Mouse (Mus musculus) midbrain, embryonic 16.5 days (tissue): ENCODE data around the gene Dennd4a. TPM values are rescaled to one million over a fixed set of nuclear protein-coding genes. Genes with fewer than 3 reads are reported as not detected.
"Not testable (repeated sequence)": the region's sequence is repeated elsewhere in the genome, so short reads cannot be mapped to it uniquely, and the experiment has no call there.

Experiments used
- ATAC-seq: fragments of 200-750 bp; cut with Nextera tagmentation; 2 replicates; pipeline ENCODE4 v1.8.0; 2017; ENCODE audit warnings: moderate TSS enrichment
- H3K27ac ChIP-seq: fragments of 300-500 bp; sonication (generic); 2 replicates; pipeline ENCODE4 v1.5.1; 2014; ENCODE audit warnings: mild to moderate bottlenecking, low read length, mixed read lengths
- H3K27me3 ChIP-seq: fragments of 300-500 bp; sonication (generic); 2 replicates; pipeline ENCODE4 v1.6.1; 2014; ENCODE audit warnings: low read depth, low read length, mixed read lengths; ENCODE audit not compliant: control insufficient read depth, insufficient read depth
- H3K36me3 ChIP-seq: fragments of 300-500 bp; sonication (generic); 2 replicates; pipeline ENCODE4 v1.6.1; 2014; ENCODE audit warnings: mild to moderate bottlenecking, low read length, moderate library complexity, mixed read lengths; ENCODE audit not compliant: control insufficient read depth, insufficient read depth
- H3K4me1 ChIP-seq: fragments of 300-500 bp; sonication (generic); 2 replicates; pipeline ENCODE4 v1.6.1; 2014; ENCODE audit warnings: mild to moderate bottlenecking, low read length, mixed read lengths; ENCODE audit not compliant: control insufficient read depth, insufficient read depth
- H3K4me2 ChIP-seq: fragments of 300-500 bp; sonication (generic); 2 replicates; pipeline ENCODE4 v1.6.1; 2014; ENCODE audit warnings: mild to moderate bottlenecking, low read length, mixed read lengths
- H3K4me3 ChIP-seq: fragments of 300-500 bp; sonication (generic); 2 replicates; pipeline ENCODE4 v1.5.1; 2014; ENCODE audit warnings: low read depth, mild to moderate bottlenecking, low read length, moderate library complexity, mixed read lengths
- H3K9ac ChIP-seq: fragments of 300-500 bp; sonication (generic); 2 replicates; pipeline ENCODE4 v1.6.1; 2014; ENCODE audit warnings: low read depth, low read length, mixed read lengths
- H3K9me3 ChIP-seq: fragments of 300-500 bp; sonication (generic); replicated peaks from 2 replicates; pipeline ENCODE4 v1.6.1; 2014; ENCODE audit warnings: mild to moderate bottlenecking, low read length, mixed read lengths; ENCODE audit not compliant: control insufficient read depth, poor library complexity, severe bottlenecking
- WGBS: fragments of 180-500 bp; shearing (Covaris S2); extraction: QIAGEN DNeasy Blood & Tissue Kit; methylation state at CpG from one replicate; pipeline ENCODE4 v1.1.7; 2014; 5-methylcytosine and 5-hydroxymethylcytosine counted together
- polyA plus RNA-seq: library from polyadenylated mRNA; unstranded; fragments of >200 nt; fragmentation: Nextera tagmentation; extraction: Ambion mirVana; gene quantifications from 2 replicates; pipeline ENCODE4 v1.2.1, GENCODE M21; 2015

Dennd4a gene
- polyA plus RNA-seq, 1 experiment from 2014 or later: 9.6 TPM

DNA sequence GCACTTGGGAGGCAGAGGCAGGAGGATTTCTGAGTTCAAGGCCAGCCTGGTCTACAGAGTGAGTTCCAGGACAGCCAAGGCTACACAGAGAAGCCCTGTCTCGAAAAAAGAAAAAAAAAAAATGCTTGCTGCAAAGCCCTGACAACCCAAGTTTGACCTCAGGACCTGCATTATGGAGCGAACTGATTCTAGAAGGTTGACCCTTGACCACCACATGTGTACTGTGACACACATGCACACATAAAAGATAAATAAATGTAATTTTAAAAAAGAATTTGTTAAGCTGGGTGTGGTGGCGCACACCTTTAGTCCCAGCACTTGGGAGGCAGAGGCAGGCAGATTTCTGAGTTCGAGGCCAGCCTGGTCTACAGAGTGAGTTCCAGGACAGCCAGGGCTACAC is 8.5 kb downstream of the Dennd4a start:
- WGBS: 90% methylated on average over 4 of the region's 4 CpGs

DNA sequence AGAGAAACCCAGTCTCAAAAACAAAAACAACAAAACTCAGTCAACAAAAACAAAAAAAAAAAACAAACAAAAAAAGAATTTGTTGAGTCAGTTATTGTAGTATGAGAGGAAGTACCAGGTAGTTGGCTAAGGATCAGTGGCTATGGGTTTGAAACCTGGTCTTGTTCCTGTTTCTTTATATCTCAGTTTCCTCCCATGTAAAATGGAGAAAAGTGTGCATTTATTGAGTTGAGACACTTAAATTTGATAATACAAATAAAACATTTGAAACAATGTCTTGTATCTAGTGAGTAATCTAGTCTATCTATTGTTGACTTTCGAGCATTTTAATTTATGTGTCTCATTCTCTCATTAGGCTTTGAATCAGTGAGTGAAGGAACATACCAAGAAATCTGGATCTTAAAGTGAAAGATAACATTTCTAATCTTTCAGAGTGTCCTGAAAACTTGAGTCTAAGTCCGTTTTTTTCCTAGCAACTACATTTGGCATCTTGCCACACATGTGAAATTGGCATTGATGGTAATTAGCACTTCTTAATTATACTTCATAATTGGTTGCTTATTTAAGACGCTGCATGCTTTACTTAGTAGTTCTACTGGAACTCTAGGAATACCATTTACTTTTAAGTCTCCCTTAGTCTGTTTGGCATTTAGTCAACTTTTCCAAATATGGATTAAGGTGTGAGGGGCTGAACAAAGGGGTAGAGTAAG is 9.1 kb downstream of the Dennd4a start:
- no peak overlapping the region for H3K9ac ChIP-seq
- H3K9me3 ChIP-seq: no peaks in the 10 kb centered on the region
- H3K36me3 ChIP-seq: no peaks in the 10 kb centered on the region
- no peaks in the 10 kb centered on the region for H3K4me1 ChIP-seq
- H3K27me3 ChIP-seq: no peaks in the 10 kb centered on the region
- H3K4me3 ChIP-seq: no peak overlapping the region
- ATAC-seq: no peak
- no peak overlapping the region for H3K4me2 ChIP-seq
- WGBS: 82% methylated on average over 3 of the region's 3 CpGs
- H3K27ac ChIP-seq: no peak overlapping the region

More for the DNA sequence above, 8.5 kb downstream of the Dennd4a start:
- not testable (repeated sequence) for H3K9ac ChIP-seq, H3K27ac ChIP-seq, H3K9me3 ChIP-seq, H3K27me3 ChIP-seq, H3K4me1 ChIP-seq, H3K4me2 ChIP-seq, ATAC-seq, H3K4me3 ChIP-seq, H3K36me3 ChIP-seq

DNA sequence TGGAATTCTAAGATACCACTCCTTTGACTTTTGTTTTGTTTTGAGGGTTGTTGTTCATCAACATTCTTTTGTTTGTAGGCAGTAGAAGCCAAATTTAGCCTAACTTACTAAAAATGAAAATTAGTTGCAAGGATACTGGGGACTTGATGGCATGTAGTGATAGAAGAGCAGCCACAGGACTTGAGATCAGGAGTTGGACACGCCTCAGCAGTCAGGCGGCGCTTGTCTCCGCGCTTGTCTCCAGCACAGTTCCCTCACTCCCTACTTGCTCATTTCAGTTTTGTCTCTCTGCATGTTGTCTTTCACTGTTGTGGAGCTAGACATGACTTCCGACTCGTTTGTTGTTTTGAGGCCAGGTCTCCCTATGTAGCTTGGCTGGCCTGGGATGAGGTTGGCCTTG is 11.1 kb downstream of the Dennd4a start:
- H3K36me3 ChIP-seq: no peaks in the 10 kb centered on the region
- no peaks in the 10 kb centered on the region for H3K9me3 ChIP-seq
- no peak overlapping the region for H3K27ac ChIP-seq
- H3K4me2 ChIP-seq: no peak overlapping the region
- no peak overlapping the region for H3K4me3 ChIP-seq
- ATAC-seq: no peak
- 72% methylated on average over 7 of the region's 7 CpGs for WGBS
- no peak overlapping the region for H3K9ac ChIP-seq
- no peaks in the 10 kb centered on the region for H3K27me3 ChIP-seq
- H3K4me1 ChIP-seq: no peaks in the 10 kb centered on the region

DNA sequence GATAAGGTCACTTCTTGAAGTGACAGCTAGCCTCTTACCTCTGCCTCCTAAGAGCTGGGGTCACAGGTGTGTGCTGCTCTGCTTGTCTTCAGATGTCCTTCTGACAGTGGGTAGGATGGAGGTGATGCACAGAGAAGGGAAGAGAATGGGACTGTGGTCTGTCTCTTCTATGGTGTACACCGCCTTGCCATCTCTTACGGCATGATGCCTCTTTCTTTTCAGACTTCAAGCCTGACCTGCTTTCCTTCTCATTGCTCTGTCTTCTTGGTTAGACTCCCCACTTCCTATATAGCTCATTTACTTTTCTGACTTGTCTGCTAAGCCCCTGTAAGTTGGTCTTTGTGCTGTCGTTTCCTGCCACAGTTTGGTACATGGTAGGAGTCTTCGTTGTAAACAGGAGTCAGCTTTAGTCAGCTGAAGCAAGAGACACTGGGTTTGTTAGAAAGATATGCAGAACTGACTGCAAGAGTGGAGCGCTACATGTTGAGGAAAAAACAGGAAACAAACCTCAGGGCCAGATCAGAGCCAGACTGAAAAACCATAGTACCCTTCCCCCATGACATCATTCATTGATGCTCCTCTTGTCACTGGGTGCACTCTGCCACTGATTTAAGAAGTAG is 13.4 kb downstream of the Dennd4a start:
- Histone ChIP-seq H3K4me2 (no peak overlapping the region), H3K9me3 (no peaks in the 10 kb centered on the region), H3K27ac (no peak overlapping the region), H3K9ac (no peak overlapping the region), H3K36me3 (no peaks in the 10 kb centered on the region), H3K4me3 (no peak overlapping the region), H3K4me1 (no peaks in the 10 kb centered on the region), H3K27me3 (no peaks in the 10 kb centered on the region)
- no peak for ATAC-seq
- 83% methylated on average over 5 of the region's 5 CpGs for WGBS

DNA sequence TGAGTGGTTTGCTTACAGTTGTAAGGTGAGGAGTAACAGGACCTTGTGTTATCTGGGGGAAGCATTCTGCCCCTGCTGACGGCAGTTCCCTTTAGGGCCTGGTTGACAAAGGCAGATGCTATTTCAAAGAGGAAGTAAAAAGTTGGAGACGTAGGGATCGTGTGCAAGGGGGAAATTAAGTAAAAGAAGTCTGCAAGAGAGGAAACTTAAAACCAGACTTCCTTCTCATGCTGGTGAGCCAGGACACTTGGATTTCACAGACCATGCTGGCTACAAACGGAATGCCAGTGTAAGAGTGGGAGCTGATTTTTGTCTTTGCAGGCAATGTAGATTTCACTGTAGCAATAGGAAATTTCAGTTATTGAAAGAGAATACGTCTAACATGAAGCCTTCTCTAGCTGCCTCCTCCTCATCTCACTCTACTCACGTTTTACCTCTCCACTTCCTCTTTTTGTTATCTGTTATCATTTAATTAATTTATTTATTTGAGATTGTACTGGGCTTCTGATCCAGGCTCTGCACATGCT is 19.0 kb downstream of the Dennd4a start:
- ATAC-seq: no peak
- WGBS: 80% methylated on average over 6 of the region's 6 CpGs

DNA sequence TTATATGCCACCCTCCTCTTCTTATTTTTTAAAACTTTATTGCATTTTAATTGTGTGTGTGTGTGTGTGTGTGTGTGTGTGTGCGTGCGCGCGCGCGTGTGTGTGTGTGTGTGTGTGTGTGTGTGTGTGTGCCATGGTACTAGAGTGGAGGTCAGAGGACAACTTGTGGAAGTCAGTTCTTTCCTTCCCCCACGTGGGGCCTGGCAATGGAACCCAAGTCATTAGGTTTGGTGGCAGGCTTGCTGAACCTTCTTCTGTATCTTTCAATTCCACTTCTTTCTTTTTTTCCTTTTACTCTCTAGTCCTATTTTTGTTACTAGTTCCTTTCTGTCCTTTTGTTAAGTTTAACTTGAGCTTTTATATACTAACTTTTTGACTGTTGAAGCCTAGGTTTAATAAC is 19.5 kb downstream of the Dennd4a start:
- no peaks in the 10 kb centered on the region for H3K9me3 ChIP-seq
- H3K27ac ChIP-seq: no peak overlapping the region
- no peak overlapping the region for H3K4me3 ChIP-seq
- no peak overlapping the region for H3K9ac ChIP-seq
- no peaks in the 10 kb centered on the region for H3K27me3 ChIP-seq
- ATAC-seq: no peak
- WGBS: 89% methylated on average over 6 of the region's 7 CpGs
- H3K36me3 ChIP-seq: no peaks in the 10 kb centered on the region
- H3K4me2 ChIP-seq: no peak overlapping the region
- no peaks in the 10 kb centered on the region for H3K4me1 ChIP-seq

More for the DNA sequence above, 19.0 kb downstream of the Dennd4a start:
- H3K9me3 ChIP-seq: no peaks in the 10 kb centered on the region
- H3K4me2 ChIP-seq: no peak overlapping the region
- H3K4me1 ChIP-seq: no peaks in the 10 kb centered on the region
- H3K27ac ChIP-seq: no peak overlapping the region
- no peaks in the 10 kb centered on the region for H3K36me3 ChIP-seq
- H3K4me3 ChIP-seq: no peak overlapping the region
- no peaks in the 10 kb centered on the region for H3K27me3 ChIP-seq
- no peak overlapping the region for H3K9ac ChIP-seq

DNA sequence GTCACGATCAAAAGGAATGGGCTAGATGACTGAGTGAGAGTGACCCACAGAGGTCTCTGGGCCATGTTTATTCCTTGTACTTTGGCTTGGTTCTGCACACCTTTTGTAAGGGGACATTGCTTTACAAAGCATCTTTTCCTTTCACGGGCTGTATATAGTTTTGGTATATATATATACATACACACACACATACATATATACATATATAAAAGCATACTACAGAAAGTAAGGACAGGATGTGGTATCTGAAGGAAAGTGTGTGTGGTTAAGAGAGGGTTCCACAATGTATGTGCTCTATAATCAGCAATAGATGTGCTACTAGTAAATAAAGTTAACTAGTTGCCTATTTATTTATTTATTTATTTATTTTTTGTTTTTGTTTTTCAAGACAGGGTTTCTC is 20.6 kb downstream of the Dennd4a start:
- Histone ChIP-seq H3K4me3 (no peak overlapping the region), H3K9ac (no peak overlapping the region), H3K27ac (no peak overlapping the region), H3K36me3 (peaks cover 2% of the 10 kb centered on the region; the same call in 1 of the 2 replicates), H3K9me3 (no peaks in the 10 kb centered on the region), H3K4me2 (no peak overlapping the region), H3K4me1 (no peaks in the 10 kb centered on the region), H3K27me3 (no peaks in the 10 kb centered on the region)
- 94% methylated on average over 2 of the region's 2 CpGs for WGBS
- ATAC-seq: no peak

DNA sequence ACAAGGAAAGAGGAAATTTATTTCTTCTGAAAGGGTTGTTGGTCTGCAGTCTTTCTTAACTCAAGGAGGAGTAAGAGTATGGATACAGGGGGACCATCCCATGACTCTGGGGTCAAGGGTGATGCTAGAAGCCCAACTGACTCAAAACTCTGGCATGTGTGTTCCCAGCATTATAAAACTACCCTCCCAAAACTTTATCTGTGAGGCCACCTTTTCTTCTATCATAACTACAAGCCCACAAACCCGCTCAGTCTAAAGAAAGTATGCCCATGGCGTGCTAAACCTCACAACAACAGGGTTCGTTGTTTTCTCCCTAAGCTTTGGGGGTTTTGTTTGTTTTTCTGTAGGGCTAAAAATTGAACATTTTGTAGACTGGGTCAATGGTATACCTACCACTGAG is 23.3 kb downstream of the Dennd4a start:
- no peaks in the 10 kb centered on the region for H3K4me1 ChIP-seq
- H3K9me3 ChIP-seq: no peaks in the 10 kb centered on the region
- no peak overlapping the region for H3K9ac ChIP-seq
- no peak overlapping the region for H3K27ac ChIP-seq
- peaks cover 4% of the 10 kb centered on the region; the same call in 1 of the 2 replicates for H3K36me3 ChIP-seq
- H3K27me3 ChIP-seq: no peaks in the 10 kb centered on the region
- 93% methylated on average over 3 of the region's 3 CpGs for WGBS
- no peak overlapping the region for H3K4me3 ChIP-seq
- no peak for ATAC-seq
- H3K4me2 ChIP-seq: no peak overlapping the region

DNA sequence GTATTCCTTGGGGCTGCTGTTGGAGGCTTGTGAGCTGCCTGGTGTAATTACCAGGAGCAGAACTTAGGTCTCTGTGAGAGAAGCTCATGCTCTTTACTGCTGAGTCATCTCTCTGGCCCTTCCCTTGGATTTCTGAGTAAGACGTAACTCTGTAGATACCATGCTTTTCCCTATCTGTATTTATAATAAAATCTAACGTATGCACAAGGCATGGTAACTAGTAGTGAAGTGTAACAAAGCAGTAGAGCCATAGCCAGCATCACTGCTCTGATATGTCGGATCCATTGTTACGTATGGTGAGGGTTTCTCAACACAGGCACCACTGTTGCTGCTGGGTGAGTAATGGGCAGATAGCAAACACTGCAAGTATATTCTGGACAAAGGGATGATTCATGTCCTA is 34.2 kb downstream of the Dennd4a start:
- Histone ChIP-seq H3K4me3 (no peak overlapping the region), H3K36me3 (peaks cover 12% of the 10 kb centered on the region; the same call in 1 of the 2 replicates), H3K27ac (no peak overlapping the region), H3K27me3 (no peaks in the 10 kb centered on the region), H3K9ac (no peak overlapping the region), H3K9me3 (no peaks in the 10 kb centered on the region), H3K4me2 (no peak overlapping the region), H3K4me1 (no peaks in the 10 kb centered on the region)
- WGBS: 90% methylated on average over 4 of the region's 4 CpGs
- ATAC-seq: no peak
